Mouse (Mus musculus) right cerebral cortex, postnatal 4 days (tissue): Measurements from ENCODE around the gene Pwwp2b.

ENCODE experiments used
- DNase-seq: peaks from one replicate; pipeline ENCODE4 v3.0.0-alpha.2; 2022

The Pwwp2b gene

GRCm38 (mm10) chr7:139247881-139248614 lies at the start of gene Pwwp2b:
Gene Pwwp2b, plus strand, starts transcription at chr7:139248482.
- peak; percentile 65 for DNase-seq

- DNase-seq: peak; percentile 65
Observed at GRCm38 (mm10) chr7:139200108-139200507, 48.2 kb upstream of the Pwwp2b start.

GRCm38 (mm10) chr7:139201209-139201608 lies 47.1 kb upstream of the Pwwp2b start:
- DNase-seq: no peak

- peak; percentile 49 for DNase-seq
Observed at GRCm38 (mm10) chr7:139208023-139208772, 40.1 kb upstream of the Pwwp2b start.

- no peak for DNase-seq
Observed at GRCm38 (mm10) chr7:139208773-139209095, 39.5 kb upstream of the Pwwp2b start.

GRCm38 (mm10) chr7:139211761-139212160 lies 36.5 kb upstream of the Pwwp2b start:
- DNase-seq: no peak

- peak; percentile 92 for DNase-seq
Observed at GRCm38 (mm10) chr7:139212754-139213745, 35.2 kb upstream of the Pwwp2b start, which contains the start of the genes Lrrc27 and Stk32c. Gene Lrrc27, plus strand, starts transcription at chr7:139212988. Gene Stk32c, minus strand, starts transcription at chr7:139213307.

- no peak for DNase-seq
Observed at GRCm38 (mm10) chr7:139213751-139214150, 34.5 kb upstream of the Pwwp2b start.

GRCm38 (mm10) chr7:139214160-139214559 lies 34.1 kb upstream of the Pwwp2b start:
- no peak for DNase-seq

GRCm38 (mm10) chr7:139214596-139215340 lies 33.5 kb upstream of the Pwwp2b start:
- DNase-seq: no peak

- DNase-seq: no peak
Observed at GRCm38 (mm10) chr7:139215516-139215915, 32.8 kb upstream of the Pwwp2b start.

- no peak for DNase-seq
Observed at GRCm38 (mm10) chr7:139215946-139216345, 32.3 kb upstream of the Pwwp2b start.

GRCm38 (mm10) chr7:139216464-139216863 lies 31.8 kb upstream of the Pwwp2b start:
- no peak for DNase-seq

GRCm38 (mm10) chr7:139217046-139217445 lies 31.2 kb upstream of the Pwwp2b start:
- DNase-seq: no peak

- DNase-seq: no peak
Observed at GRCm38 (mm10) chr7:139218641-139219415, 29.5 kb upstream of the Pwwp2b start.

GRCm38 (mm10) chr7:139219486-139219885 lies 28.8 kb upstream of the Pwwp2b start:
- no peak for DNase-seq

GRCm38 (mm10) chr7:139220303-139220702 lies 28.0 kb upstream of the Pwwp2b start:
- no peak for DNase-seq

GRCm38 (mm10) chr7:139221072-139221471 lies 27.2 kb upstream of the Pwwp2b start:
- no peak for DNase-seq

GRCm38 (mm10) chr7:139221856-139222255 lies 26.4 kb upstream of the Pwwp2b start:
- no peak for DNase-seq

GRCm38 (mm10) chr7:139222341-139222740 lies 25.9 kb upstream of the Pwwp2b start:
- no peak for DNase-seq

GRCm38 (mm10) chr7:139224070-139224469 lies 24.2 kb upstream of the Pwwp2b start:
- DNase-seq: no peak
